Mouse (Mus musculus) spleen, adult 2 months (tissue): ENCODE results near the gene Emp2. TPM values are rescaled to one million over a fixed set of nuclear protein-coding genes. Genes with fewer than 3 reads are reported as not detected.

Source experiments
- DNase-seq, 2 experiments: peaks; one replicate each; pipeline versions ENCODE4 v3.0.0 to v3.0.0-alpha.2; 2012 to 2021; ENCODE audit warnings: low spot score in 2 of 2, low read depth in 1 of 2
- H3K27ac ChIP-seq: fragments of 200-500 bp; 2 replicates; pipeline ENCODE4 v1.5.1; 2012; ENCODE audit warnings: low read length, inconsistent platforms; ENCODE audit not compliant: insufficient read depth
- H3K27me3 ChIP-seq: fragments of 200-500 bp; 2 replicates; pipeline ENCODE4 v1.6.1; 2012; ENCODE audit warnings: mild to moderate bottlenecking, moderate library complexity, low read length, inconsistent platforms; ENCODE audit not compliant: control insufficient read depth, insufficient read depth
- H3K36me3 ChIP-seq: fragments of 200-500 bp; 2 replicates; pipeline ENCODE4 v1.6.1; 2012; ENCODE audit warnings: mild to moderate bottlenecking, low read length, inconsistent platforms; ENCODE audit not compliant: control insufficient read depth, insufficient read depth
- H3K4me1 ChIP-seq: fragments of 200-500 bp; 2 replicates; pipeline ENCODE4 v1.6.1; 2011; ENCODE audit warnings: inconsistent platforms; ENCODE audit not compliant: control insufficient read depth, insufficient read depth, insufficient read length
- H3K4me3 ChIP-seq: fragments of 200-500 bp; 2 replicates; pipeline ENCODE4 v1.5.1; 2011; ENCODE audit warnings: mild to moderate bottlenecking, inconsistent platforms; ENCODE audit not compliant: insufficient read depth, insufficient read length; ENCODE audit errors: extremely low read depth
- CTCF ChIP-seq: fragments of 200-500 bp; IDR thresholded peaks from 2 replicates; pipeline ENCODE4 v1.5.1; 2011; ENCODE audit warnings: mild to moderate bottlenecking, inconsistent platforms; ENCODE audit not compliant: insufficient read depth, insufficient read length, insufficient replicate concordance; ENCODE audit errors: extremely low read depth
- POLR2A ChIP-seq: fragments of 200-500 bp; IDR thresholded peaks from 2 replicates; pipeline ENCODE4 v1.6.1; 2011; ENCODE audit warnings: low read depth, low read length, inconsistent platforms
- polyA plus RNA-seq: library from polyadenylated mRNA; depleted of rRNA; stranded (reverse); fragments of >200 nt; gene quantifications from 2 replicates; pipeline ENCODE4 v1.2.3, GENCODE M21; 2012; rRNA removed

Emp2 gene
- polyA plus RNA-seq, 1 experiment = 10.9 TPM

- Histone ChIP-seq H3K4me1 (no peaks in the 10 kb centered on the region), H3K27ac (no peak overlapping the region), H3K4me3 (no peak overlapping the region), H3K36me3 (no peaks in the 10 kb centered on the region), H3K27me3 (no peaks in the 10 kb centered on the region)
- no peak for DNase-seq
- no peak for TF ChIP-seq CTCF
- no peak for TF ChIP-seq POLR2A
Observed at GRCm38 (mm10) chr16:10236601-10237000, 77.2 kb downstream of the Emp2 start.

Other genes with a start within 250 kb of the Emp2 start
- gene Rpl39l, start 143.7 kb downstream of the Emp2 start, polyA plus RNA-seq = 0.15 TPM in 1 of 2 replicates, not detected in the other
- gene Atf7ip2, start 121.3 kb downstream of the Emp2 start, polyA plus RNA-seq = not detected in 2 replicates
- 0.08 and 0.14 TPM in 2 replicates for gene Tekt5, start 81.5 kb upstream of the Emp2 start, polyA plus RNA-seq
- 38.6 and 40.3 TPM in 2 replicates for gene Nubp1, start 98.0 kb upstream of the Emp2 start, polyA plus RNA-seq
- gene Tvp23a, start 133.4 kb upstream of the Emp2 start, polyA plus RNA-seq = 0.29 and 0.32 TPM in 2 replicates
- 82.2 and 98.8 TPM in 2 replicates for gene Ciita, start 166.1 kb upstream of the Emp2 start, polyA plus RNA-seq
- gene Dexi, start 229.1 kb upstream of the Emp2 start, polyA plus RNA-seq = 40.8 and 55.1 TPM in 2 replicates
- 8.2 and 10.0 TPM in 2 replicates for gene Clec16a, start 231.4 kb upstream of the Emp2 start, polyA plus RNA-seq